Mouse (Mus musculus) T-helper 1 cell (primary cell): Measurements from ENCODE around the gene Gipc3.

Experiments
- in situ Hi-C: fragments of 300-600 bp; cut with MboI, MseI; formaldehyde crosslinking; loops from one replicate; pipeline ENCODE4 v1.15.1; 2025; ENCODE audit warnings: high pct_unique_total_duplicates

The Gipc3 gene

DNA sequence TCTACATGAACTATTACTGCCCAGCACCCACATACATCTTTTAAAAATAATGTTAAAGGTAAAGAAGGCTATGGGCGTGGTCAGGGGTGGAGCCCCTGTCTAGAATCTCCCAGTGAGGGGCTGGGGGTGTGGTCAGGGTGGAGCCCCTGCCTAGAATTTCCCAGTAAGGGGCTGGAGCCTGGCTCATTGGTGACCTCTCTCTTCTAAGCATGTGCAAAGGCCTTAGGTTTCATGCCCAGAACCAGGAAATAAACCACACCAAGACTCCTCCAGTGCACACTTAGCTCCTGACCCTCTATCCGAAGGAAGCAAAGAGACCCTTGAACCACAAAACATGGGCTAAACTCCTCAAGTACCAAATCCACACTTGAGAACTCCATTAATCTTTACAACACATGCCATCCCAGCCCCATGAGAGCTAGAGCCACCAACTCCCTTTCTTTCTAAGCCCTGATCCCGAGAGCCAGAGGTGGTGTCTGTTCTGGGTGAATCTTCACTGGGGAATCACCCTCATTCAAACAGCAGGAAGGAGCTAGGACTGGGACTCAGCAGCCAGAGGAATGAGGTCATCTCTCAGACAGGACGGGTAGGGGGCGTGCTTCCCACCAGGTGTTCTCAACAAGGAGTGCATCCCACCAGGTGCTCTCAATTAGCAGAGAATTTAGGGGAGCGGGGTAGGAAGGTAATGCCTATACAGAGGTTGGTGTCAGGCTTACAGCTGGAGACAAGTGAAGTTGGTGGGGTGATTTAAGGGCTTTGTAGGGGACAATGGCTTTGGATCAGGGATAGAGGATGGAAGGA, 33.7 kb upstream of the Gipc3 start:
- in situ Hi-C loops: loop anchor here (10.0 kb wide), 1 partner anchor 552 kb away; the partner anchor contains the start of gene Oaz1

DNA sequence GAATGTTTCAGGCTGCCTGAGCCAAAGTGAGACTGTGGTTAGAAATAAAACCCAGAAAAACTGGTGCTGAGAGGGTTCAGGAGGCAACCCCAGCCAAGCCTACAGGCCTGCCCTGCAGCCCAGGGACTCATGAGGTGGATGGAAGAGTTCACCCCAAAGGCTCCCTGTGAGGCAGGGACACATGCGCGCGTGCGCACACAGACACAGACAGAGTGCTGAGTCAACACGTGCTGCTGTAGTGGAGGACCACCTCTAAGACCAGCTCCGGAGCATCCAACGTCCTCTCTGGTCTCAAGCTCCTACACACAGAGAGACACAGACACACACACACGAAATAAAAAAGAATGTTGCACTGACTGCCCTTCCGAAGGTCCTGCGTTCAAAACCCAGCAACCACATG, 32.3 kb upstream of the Gipc3 start:
- in situ Hi-C loops: loop anchor here (10.0 kb wide), 1 partner anchor 551 kb away; the partner anchor contains the start of gene Oaz1

DNA sequence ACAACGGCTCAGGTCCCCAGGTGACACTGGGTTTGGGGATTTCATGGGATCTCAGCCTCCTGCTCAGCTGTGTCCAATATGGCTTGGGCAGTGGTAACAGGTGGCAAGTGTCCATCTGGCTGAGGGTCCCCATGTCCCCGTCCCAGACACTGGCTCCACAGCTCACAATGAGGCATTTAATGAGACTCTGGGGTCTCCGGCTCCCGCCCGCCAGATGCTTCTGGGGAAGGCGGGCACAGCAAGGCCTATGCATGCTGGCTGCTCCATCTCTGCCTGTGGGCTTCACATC, 24.1 kb upstream of the Gipc3 start:
- in situ Hi-C loops: no loop called here

DNA sequence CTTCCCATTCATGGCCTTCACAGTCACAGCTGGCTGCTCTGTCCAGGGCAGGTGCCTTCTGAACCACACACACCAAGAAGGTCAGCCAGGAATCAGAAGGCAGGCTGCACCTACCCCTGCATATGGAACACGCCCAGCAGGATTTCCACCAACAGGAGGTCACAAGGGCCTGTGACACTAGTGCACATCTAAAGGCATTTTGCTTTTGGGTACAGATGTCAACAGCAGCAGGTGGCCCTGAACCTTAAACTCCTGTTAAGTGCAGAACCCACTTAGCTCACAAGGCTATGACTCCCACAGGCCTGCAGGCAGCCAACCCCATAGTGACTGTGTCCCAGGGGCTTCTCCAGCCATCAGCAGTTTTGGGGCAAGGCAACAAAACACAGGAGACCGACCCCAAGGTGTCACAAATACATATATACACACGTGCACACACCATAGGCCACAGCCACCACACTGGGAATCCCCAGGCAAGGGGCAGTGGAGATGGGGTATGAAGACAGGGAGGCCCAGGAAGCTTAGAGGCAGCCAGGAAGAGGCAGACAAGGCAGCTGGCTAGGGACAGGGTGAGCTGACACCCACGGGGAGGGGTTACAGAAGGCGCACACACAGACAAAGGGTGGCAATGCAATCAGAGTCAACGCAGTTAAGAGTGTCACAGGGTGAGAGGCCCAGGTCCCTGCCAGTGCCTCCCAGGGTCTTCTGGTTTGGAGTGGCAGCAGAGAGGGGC, 23.6 kb upstream of the Gipc3 start:
- in situ Hi-C loops: no loop called here

DNA sequence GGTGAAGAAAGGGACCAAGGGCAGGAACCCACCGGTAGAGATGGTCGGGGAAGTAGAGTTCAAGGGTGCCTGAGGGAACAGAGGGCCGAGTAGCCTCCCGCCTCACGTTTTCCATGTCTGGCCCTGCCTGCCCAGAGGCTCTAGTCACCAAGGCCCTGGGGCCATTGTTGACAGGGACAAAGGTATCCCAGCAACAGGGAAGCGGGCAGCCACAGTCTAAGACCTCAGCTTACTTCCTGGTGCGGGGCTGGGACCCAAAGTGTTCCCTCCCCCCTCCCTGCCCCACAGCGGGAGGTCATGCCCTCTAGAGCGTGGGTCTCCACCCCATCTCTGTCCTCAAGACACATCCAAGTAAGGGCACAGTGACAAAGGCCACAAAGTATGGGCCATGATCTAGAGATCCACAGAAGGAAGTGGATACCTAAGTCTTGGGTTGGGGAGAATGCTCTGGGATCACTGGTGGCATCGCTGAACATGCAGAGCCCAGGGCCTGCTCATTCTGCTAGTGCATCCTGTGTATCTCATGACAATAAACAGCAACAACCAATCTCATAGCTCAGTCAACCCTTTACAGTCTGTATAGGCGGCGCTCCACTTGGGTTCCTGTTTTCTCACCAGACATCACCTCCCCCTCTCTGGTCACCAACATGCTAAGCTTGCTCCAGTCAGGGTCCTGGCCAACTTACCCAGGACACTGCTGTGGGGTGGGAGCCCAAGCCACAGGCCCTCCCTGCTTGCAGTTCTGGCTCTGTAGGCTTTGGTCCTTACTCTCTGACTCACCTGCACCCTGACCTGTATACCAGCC, 22.8 kb upstream of the Gipc3 start, which contains the start of gene 4930404N11Rik:
TSS of gene 4930404N11Rik (minus strand) at position 145 of the 805 bp plus-strand sequence.
- in situ Hi-C loops: no loop called here

DNA sequence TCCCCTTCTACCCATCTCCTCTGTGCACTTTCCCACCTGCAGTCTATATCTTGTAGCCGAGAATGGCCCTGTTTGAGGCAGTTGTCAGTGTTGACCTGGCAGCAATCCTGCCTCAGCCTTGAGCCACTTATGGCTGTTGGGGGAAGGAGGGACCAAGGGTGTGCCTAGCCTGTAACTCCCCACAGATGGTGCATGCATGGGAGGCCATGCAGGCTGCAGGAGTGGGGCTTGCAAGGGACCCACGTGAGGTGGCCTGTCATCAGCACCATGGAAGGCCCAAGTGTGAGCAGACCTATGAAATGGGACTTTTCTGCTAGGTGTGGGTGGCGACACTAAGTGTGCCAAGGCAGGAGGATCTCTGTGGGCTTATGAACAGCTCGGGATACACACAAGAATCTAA, 22.0 kb upstream of the Gipc3 start:
- in situ Hi-C loops: no loop called here

DNA sequence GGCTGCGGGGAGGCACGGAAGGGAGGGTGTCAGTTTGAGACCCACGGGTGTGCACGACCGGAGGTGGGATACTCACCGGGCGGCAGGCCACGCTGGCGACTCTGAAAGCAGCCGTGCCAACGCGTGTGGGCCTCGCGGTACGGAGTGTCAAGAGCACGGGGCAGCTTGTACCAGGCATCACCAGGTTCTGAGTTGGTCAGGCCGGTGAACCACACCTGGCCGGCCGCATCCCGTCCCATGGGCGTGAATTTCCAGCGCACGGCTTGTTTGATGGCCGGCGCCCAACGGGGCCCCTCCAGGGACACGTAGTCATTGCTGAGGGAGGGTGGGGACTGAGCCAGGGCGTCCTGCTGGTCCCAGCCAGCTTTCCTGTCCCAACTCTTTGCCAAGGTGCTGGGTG, 21.6 kb upstream of the Gipc3 start:
- in situ Hi-C loops: no loop called here

DNA sequence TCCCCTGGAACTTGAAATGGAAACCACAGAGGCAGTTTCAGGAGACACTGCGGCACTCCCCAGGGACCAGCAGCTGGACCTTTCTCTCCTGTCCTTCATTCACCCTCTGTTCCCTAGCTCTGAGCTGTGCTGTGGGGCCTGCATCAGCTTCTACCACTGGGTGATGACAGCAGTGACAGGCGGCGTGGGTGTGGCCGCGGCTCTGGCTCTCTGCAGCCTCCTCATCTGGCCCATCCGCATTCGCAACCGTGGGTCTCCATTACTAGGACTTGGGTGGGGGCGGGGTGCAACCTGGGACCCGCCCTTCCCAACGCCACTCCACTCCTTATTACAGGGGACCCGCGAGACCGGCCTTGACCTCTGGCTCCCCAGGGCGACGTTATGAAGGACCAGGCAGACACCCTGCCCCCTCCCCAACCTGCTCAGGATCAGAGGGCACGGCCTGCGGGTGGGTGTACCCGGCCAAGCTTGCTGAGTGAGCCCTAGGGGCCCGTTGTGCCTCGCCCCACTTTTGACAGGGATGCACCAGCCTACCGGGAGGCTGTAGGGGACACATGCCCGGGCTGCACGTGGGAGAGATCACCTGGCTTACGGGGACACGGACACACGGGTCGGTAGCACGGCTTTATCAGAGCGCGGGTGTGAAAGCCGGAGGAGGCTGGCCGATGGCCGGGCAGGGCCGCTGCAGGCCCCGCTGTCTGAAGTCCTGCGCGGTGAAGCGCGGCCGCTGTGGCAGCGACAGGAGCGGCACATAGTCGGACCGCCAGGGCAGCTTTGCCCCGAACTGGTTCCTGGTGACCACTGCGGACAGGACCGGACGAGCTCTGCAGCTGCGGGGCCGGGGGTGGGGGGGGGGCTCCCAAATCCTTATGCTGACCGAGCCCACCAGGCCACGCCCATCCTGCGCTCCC, 20.6 kb upstream of the Gipc3 start:
- in situ Hi-C loops: no loop called here

DNA sequence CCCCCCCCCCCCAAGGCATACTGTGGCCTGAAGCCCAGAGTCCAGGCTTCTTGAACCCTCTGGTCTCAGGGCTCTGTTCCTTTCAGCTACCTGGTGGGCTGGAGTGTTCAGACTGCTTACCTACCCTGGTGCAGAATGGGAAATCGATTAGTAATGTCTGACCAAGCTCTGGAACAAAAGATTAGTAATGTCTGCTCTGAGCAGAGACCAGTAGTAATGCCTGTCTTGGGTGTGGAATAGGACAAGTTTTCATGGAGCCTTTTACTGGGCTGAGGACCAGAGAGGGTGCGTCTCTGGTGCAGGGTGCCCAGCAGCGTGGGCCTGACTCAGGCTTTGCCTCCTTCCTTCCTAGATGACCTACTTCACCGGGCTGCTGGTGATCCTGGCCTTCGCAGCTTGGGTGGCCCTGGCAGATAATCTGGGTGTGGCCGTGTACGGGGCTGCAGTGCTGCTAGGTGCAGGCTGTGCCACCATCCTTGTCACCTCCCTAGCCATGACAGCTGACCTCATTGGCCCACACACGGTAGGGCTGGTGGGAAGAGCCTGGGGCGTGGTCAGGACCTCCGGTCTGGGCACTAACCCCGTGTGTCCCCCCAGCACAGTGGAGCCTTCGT, 19.4 kb upstream of the Gipc3 start:
- in situ Hi-C loops: no loop called here

DNA sequence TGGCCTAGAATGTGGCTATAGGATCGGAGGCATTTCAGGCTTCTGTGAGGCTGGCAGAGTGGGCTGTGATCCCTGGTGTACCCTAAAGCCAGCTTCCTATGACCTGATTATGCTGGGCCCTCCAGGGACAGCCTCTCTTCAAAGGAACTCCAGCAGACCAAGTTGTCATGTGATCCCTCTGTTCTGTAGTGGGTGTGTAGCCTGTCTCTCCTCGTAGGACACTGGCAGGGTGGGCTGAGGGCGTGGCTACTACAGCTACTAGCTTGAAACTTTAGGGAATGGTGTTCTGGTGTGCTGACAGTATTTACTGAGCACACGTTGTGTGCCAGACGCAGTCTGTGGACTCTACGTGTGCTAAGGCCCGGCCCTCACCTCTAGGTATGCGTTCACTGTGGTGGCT, 17.7 kb upstream of the Gipc3 start:
- in situ Hi-C loops: no loop called here

DNA sequence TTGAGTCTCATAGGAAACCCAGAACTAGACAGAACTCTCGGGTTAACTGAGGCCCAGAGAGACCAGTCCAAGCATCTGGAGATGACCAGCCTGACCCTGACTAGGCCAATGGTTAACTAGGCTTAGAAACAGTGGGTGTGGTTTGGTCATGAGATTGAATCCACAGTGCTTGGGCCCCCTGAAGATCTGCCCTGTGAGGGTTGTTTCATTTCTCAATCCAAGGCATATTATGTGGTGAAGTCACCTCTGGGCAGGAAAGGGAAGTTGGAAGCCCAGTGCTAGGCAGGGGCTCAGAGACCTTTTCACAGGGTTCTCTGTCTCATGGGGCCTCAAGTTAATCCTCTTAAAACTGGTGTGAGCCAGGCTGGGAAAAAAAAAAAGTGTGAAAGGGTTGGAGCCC, 15.8 kb upstream of the Gipc3 start:
- in situ Hi-C loops: no loop called here

DNA sequence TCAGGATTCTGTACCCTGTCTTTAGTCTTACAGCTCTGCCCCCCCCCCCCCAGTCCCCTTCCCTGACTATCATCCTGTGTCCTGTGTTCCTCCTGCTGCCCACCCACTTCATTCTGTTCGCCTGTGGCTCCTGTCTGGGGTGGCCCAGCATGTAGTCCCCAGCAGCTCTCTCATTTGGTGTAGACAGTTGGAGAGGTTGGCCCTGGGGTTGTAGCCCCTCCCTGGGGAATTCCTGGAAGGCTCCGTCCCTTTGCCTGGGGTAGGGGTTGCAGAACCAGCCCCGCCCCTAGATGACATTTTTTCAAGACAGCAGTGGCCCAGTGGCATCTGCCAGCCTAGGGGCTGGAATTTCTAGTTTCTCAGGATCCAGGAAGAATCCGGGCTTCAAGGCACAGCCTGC, 15.1 kb upstream of the Gipc3 start:
- in situ Hi-C loops: no loop called here

DNA sequence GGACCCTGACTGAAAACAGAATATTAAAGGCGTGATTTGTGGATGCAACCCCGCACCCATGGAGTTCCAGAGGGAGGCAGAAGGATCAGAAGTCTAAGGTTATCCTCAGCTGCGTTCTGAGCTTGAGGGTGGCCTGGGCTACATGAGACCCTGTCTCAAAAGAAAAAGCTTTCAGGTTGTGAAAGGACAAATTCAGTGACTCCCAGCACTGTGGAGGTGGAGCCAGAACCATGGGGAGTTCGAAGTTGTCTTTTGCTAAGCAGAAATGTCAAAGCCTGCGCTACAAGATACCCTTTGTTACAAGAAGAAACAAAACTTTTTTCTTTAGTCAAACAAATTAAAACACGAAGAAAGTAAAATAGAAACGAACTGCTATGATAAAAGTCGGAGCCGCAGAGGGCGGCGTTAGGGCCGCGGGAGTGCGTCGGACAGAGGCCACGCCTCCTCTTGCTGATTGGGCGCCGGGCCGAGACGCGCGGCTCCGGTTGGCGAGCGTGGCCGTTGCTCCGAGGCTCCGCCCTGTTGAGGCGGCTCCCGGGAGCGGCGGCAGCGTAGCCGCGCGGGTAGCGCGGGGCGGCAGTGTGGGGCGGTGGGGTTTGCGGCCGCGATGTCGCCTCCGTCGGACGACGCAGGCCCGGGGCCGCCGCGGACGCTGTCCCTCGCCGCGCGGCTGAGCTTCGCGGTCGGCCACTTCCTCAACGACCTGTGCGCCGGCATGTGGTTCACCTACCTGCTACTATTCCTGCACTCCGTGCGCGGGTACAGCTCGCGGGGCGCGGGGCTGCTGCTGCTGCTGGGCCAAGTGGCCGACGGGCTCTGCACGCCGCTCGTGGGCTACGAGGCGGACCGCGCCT, 14.2 kb upstream of the Gipc3 start, which contains the start of gene Mfsd12:
TSS of gene Mfsd12 (plus strand) at position 501 of the 854 bp plus-strand sequence.
- in situ Hi-C loops: no loop called here

DNA sequence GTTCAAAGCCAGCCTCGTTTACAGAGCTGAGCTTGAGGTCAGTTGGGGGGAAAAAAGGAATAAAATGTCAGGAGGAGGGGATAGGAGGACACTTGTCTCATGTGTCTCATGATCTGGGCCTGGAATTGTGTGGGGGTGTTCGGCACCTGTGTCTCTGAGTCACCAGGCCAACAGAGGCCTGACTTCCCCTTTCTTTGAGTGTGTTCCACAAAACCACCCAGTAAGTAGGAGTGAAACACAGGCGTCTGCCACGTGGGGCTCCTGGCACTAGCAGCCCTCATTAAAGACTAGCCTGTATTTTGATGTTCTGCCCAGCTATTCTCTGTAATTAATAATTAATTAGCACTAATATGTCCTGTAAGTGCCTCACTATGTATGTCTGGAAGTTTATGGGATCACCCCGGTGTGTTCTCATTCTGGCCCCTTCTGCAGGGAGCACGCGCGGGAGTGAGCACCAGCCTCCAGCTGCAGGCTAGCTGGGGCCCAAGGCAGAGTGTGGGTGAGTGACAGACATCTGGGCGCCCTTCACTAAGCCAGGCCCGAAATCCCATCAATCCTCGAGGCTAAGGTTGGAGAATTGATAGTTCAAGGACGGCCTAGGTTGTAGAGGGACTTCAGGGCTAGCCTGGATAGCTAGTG, 13.4 kb upstream of the Gipc3 start:
- in situ Hi-C loops: no loop called here

DNA sequence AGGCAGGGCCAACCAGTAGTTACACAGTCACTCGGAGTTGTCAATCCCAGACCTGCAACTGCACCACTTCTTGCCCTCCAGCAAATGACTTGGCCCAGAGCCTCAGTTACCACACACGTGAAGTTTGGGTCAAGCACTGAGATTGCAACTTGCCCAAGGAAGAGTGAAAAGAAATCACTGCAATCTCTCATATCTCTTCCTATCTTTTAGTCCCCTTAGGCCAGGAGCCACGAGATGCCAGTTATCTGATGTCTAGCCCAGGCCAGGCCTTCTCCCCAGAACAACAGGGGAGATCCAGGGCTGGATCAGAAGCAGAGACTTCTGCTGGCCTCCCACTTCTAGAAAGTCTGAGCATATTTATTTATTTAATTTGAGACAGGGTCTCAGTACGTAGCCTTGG, 12.5 kb upstream of the Gipc3 start:
- in situ Hi-C loops: no loop called here

DNA sequence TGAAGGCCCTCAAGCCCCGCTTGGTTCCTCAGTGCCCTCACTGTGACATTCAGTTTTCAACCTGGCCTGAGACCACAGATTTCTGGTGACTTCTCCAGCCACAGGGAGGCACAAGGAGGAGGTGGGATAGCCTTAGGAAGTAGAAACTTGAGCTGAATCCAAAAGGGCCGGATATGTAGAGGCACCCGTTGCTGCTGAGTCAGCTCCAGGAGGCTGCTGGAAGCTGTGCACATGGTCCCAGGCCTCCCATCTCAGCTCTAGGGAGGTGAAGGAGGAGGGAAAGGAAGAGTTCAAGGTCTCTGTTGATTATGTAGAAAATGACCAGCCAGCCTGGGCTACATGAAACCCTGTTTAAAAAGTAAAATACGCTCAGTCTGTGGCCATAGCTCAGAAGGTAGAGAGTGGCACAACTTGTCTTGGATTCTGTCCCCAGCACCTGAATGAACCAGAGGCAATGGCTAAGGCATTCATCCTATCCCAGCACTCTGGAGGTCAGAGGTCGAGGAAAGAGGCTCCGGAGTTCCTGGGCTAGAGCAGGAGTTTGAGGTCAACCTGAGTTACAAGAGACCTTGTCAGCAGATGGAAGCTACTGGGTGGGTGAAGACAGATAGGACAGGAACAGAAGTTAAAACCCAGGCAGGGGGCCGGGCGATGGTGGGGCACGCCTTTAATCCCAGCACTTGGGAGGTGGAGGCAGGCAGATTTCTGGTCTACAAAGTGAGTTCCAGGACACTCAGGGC, 11.8 kb upstream of the Gipc3 start:
- in situ Hi-C loops: no loop called here

DNA sequence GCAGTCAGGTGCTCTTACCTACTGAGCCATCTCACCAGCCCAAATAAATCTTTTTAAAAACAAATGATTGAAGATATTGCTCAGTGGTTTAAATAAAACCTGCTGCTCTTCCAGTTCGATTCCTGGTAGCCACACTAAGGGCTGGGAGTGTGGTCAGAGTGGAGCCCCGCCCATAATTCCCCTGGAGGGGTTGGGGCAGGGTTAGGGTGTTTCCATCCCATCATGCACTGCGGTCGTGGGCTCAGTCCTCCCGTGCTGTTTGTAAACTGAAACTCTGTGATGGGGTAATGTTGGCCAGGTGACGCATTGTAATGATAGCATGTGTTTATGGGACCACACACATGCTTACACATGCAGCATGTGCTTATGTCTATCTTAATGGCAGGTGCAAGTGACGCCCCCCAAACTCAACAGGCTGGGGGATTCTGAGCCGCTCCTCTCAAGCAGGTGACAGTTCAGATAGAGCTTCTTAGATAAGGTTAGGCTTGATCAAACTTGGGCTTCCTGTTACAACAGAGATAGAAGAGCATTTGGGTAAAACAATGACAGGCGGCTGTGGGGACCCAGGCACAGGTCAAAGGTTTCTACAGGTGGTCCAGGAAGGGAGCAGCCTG, 8.7 kb upstream of the Gipc3 start:
- in situ Hi-C loops: no loop called here
